Mouse (Mus musculus) thymus, postnatal 36 days (tissue): ENCODE measurements around the gene Zfp276.
"Not testable (repeated sequence)": the region's sequence is repeated elsewhere in the genome, so short reads cannot be mapped to it uniquely, and the experiment has no call there.

Source experiments
- DNase-seq, 2 experiments: peaks; one replicate each; pipeline ENCODE4 v3.0.0; 2022; ENCODE audit warnings: mixed read lengths in 2 of 2

Gene Zfp276

GRCm38 (mm10) chr8:123245543-123245942, 8.5 kb upstream of the Zfp276 start:
- DNase-seq = no peak

GRCm38 (mm10) chr8:123247748-123248147, 6.2 kb upstream of the Zfp276 start:
- no peak for DNase-seq

DNA sequence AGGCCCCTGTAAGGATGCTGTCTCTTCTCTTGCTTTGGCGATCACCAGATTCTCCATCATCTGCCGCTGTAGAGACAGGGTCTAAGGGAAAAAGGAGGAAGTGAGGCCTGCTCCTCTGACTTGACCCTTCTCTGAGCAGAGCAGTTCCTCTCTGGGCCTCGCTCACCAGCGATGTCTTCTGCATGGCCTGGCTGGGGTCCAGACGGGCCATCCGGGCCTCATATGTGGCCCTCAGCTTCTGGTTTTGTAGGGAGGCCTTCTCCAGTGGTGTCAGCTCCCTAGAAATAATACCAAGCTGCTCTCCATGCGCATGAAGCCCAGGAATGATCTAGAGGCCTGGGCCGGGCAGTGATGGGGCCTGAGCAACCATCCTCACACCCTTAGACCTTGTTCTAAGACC, 5.4 kb upstream of the Zfp276 start:
- DNase-seq = no peak

- DNase-seq = no peak
Measured at GRCm38 (mm10) chr8:123250940-123251339, 3.1 kb upstream of the Zfp276 start.

DNA sequence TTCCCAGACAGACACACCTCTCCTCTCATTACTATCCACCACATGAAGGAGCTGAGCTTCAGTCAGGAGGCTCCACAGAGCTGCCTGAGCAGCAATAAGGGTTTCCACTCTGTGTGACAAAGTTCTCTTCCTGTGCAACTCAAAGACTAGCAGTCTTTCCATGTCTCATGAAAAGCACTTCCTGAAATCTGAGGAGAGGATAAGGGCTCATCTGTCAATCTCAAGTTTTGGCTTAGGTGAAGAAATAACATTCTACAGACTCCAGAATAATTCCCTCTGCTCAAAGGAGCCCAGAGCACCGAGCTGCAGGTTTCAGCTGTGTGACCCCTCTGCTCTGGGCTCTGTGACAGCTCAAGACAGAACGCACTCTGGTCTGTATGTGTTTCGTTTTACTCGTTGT, 1.1 kb upstream of the Zfp276 start:
- DNase-seq = no peak

DNA sequence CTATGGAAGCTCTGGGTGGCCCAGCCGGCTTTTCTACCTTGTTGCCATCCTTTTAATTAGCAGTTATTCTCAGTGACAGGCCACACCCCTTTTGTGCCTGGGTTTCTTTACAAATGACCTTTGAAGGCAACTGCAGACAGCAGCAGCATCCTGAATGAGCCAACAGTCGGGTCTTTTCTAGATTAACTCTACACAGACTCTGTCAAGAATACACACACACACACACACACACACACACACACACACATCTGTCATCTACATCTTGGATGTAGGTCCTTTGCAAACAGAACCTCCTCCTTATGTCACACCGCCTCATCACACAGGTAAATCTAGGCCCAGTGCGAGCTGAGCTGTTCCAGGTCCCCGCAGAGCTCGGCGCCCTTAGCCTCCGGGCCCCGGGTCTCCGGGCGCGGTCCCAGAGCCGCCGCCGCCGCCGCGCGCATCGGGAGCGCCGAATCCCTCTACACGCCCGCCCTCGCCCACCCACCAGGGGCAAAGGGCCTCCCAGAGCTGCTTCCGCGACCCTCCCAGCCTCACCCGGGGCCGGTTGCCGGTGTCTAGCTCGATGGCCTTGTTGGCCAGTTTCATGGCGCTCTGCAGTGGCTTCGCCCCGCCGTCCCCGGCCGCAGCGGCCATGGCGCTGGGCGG, 420 bp upstream of the Zfp276 start:
- DNase-seq = no peak

DNA sequence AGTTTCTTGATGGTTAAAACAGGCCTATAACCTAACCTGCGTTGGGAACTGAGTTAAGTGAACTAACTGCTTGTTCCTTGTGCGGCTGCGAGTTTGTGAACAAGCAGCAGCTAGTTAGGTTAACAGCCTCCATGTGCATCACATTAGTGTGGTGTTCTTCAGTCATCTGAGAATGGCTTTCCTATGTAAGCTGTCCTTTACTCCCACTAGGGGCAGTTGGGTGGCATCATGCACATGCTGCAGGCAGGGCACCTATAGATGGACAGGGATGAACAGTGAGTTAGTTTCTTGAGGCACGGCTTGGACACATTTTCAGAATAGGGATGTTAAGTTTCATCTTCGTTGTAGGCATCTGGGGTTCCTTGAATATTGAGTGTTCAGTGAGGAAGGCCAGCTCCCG, 1.2 kb downstream of the Zfp276 start:
- no peak for DNase-seq

DNA sequence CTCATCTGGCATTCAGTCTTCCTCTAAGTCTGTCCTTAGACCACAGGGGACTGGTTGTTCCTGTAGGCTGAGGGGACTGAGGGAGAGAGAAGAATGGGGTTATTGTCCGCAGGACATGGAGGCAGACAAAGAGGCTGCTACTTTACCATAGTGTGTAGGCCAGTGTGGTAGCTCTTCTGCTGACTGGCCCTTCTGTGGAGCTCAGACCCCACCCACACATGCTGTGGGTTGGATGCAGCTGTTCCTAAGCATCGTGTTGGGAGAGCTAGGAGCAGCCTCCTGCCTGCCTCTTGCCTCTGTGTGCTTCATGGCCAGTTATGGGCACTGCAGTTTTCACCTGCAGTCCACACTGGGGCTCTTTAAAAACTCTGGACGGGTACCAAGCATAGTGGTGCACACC, 3.1 kb downstream of the Zfp276 start:
- no peak for DNase-seq

GRCm38 (mm10) chr8:123257593-123257992, 3.6 kb downstream of the Zfp276 start:
- not testable (repeated sequence) for DNase-seq

DNA sequence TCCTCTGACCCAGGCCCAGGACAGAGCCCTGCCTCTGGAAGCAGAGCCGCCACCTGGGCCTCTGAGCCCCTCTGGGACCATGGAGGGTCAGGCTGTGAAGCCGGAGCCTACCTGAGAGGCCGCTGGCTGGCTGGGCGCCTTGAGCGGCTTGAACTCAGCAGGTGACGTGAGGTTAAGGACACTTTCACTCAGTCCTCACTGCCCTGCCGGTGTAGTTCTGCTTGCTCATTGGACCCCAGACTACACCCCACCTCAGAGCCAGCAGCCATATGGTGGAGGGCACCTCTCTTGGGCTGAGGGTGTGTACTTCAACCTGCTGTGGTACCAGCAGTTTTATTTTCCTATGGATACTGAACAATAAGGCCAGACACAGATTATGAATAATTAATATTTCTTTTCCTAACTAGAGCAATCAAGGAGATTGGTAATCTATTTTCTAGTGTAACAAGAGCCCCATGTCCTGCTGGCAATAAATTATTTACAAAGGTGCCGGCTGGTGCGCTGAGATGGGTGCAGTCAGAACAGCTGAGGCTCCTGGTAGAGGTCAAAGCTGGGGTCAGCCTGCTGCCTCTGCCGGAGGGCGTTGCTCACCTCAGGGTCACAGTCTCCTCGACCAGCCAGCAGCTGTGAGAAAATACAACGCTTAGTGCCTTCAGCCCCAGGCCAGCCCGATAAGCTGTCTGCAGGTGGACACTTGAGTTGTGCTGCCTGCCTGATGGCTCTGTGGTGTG, 14.1 kb downstream of the Zfp276 start:
- no peak for DNase-seq

- DNase-seq = no peak
Measured at GRCm38 (mm10) chr8:123271147-123271546, 17.2 kb downstream of the Zfp276 start.

DNA sequence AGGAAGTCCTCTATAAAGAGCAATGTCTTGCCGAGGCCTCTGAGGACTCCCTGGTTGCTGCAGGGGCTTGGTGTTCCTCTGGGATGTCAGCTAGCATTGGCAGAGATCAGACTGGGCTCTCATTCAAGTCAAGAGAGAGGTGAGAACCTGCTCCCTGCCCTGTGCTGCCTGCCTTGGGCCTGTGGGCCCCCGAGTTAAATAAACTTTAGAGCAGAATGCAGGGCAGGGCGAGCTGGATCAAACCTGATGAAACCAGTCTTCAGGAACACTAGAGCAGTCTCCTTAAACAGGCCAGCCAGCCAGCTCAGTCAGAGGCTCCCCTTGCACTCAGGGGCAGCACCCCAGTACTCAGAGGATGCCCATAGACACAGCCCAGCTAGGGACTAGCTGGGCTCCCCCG, 17.9 kb downstream of the Zfp276 start:
- no peak for DNase-seq

DNA sequence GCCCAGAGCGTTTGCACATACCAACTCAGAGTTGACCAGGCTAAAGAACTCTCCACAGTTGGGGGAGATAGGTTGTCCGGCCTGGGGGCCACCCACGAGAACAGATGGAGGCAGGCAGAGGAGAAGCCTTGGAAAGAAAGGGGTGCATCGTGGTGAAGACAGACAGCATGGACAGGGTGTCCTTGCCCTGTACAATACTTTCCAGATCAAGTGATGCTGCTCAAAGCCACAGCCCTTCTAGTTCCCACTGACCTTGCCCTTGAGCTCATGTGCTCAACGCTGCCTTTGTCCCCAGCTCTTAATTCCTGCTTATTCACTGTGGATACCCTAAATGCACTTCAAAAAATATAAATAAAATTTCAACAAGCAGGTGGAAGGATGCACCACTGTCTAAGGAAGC, 20.5 kb downstream of the Zfp276 start:
- no peak for DNase-seq

DNA sequence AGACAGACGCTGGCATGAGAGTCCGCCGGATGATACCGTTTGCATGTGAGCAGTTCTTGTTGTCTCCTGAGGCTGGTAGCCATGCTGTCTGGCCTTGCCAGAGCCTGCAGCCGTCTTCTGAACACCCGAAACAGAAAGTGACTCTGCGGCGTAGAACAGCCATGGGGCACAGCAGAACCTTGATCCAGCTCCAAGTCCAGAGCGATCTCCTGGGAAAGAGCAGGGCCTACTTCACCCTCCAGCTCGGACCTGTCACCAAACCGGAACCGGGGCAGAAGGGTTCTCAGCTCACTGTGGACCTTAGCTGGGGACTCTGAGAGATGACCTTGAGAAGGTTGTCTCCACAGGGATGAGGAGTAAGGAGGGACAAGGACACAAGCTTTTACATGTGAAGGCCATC, 21.1 kb downstream of the Zfp276 start:
- no peak for DNase-seq

DNA sequence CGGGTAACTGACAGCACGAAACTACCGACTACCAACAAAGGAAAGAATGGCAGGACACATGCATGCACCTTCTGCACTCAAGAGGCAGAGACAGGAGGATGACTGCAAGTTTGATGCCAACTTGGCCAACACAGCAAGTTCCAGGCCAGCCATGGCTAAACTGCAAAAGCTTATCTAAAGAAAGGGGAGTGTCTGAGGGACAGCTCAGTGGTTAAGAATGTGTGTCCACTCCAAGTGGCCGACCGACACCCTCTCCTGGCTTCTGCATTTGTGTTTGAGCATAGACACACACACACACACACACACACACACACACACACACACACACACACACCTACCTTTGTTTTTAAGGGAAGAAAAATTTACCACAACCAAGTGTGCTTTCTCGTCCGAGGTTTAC, 24.4 kb downstream of the Zfp276 start:
- DNase-seq = no peak

DNA sequence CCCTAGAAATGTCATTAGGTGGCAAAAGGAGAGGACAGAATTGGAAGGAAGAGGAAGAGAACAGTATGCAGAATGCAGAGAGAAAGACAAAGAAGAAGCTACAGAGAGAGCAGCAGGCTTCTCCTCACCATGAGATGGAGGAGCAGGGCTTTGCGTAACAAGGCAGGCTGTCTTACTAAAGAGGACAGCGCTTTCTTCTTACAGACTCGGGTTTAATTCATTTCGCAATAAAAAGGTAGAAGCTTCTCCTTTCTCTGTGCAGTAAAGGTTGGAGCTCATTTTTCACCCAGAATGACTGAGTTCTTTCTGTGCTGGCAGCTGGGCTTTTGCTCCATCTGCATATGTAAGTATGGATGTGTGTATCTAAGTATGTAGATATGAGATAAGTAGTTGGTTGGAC, 25.8 kb downstream of the Zfp276 start:
- no peak for DNase-seq

- DNase-seq = no peak
Measured at GRCm38 (mm10) chr8:123280302-123281094, 26.5 kb downstream of the Zfp276 start.

- not testable (repeated sequence) for DNase-seq
Measured at GRCm38 (mm10) chr8:123282994-123283393, 29.0 kb downstream of the Zfp276 start.

GRCm38 (mm10) chr8:123283991-123284390, 30.0 kb downstream of the Zfp276 start:
- no peak for DNase-seq

DNA sequence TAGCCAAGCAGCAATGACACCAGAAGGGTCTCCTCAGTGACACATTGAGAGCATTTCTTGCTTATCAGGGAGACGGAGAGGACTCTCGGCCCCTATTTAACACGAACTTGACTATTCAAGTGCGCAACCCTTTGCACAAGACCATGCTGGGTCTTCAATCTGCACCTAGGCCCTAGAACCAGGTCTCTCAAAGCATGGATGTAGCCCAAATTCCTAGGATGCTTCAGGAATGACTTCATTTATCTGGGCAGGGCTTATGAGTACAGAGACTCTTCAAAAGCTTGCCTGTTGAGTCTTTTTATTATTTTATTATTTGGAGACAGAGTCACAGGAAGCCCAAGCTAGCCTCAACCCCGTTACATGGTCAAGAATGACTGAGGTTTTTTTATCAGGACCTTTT, 30.5 kb downstream of the Zfp276 start:
- DNase-seq = no peak

DNA sequence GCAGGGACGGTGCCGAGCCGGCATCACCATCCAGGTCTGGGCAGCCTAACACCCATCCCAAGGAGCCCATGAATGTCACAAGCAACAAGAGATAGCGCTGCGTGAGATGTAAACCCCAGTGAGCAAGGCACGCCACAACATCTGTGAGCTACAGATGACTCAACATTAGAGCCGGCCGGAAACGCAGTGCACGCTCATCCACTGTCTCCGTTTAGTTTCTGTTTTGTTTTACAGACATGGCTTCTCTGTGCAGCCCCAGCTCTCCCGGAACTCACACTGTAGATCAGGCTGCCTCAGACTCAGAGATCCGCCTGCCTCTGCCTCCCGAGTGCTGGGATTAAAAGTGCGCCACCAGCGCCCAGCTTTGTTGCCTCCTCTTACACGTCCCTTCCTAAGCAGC, 33.4 kb downstream of the Zfp276 start:
- no peak for DNase-seq

GRCm38 (mm10) chr8:123290166-123290565, 36.2 kb downstream of the Zfp276 start:
- DNase-seq = peak; percentile 15 to 18

DNA sequence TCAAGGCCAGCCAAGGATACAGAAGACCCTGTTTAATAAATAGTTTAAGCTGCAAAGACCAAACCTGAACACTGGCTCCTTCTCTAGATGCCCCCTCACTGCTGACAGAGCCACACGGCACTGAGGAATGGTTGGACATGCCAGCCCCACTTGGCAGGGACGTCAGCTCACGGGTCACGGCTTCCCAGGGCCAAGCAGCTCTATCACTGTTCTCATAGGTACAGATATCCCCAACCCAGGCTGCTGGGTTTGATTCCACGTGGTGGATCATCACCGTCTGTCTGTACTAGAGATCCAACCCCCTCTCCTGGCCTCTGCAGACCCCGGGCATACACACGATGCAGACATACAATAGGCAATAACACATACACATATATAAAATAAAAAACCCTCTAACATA, 36.7 kb downstream of the Zfp276 start:
- no peak for DNase-seq

DNA sequence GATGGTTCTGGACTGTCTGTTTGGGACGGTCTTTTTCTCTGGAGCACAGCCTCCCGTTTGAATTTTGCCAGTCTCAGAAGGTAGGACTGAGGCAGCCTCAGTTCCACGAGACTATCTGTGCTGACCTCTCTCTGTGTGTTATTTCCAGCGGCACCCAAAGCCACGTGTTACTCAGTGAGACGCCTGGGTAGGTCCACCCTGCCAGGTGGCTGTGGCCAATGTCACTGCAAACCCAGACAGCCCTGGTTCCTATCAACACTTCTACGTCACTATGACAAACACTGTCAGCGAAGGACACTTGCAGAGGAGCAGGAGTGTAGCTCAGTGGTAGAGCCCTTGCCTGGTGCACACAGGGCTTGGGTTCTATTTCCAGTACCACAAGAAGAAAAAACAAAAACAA, 37.7 kb downstream of the Zfp276 start:
- no peak for DNase-seq
